ENCODE assay signal across 9 mouse cellular contexts in the genomic region with DNA sequence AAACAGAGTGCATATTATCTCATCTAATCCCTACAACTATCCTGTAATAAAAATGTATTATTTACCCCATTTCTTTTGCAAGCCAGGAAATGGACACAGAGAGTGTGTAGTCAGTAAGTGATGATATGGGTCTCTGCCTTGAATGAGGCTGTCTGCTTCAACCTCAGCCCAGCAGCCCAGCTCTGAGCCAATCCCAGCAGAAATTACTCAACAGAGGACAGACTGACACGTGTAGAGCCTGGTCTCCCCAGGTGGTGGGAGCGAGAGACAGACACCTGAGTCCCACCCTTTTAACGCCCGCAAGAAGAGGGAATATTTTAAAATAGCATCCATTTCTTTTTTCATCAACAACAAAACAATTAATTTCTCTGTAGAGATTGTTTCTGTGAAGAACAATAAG.
DNase-seq lines count a peak whose midpoint lies in the region; ATAC-seq and TF ChIP-seq lines count a peak whose summit lies in the region.
"Had no signal": no experiment of that assay in that cellular context is flagged by ENCODE, and none has a peak within 500 bp of the region (broad histone marks: within the 10 kb centered on the region; RNA-seq: fewer than 3 reads in every experiment).

No protein-coding gene starts in this region.

- H3K27me3 ChIP-seq in heart, postnatal 0 days (ENCODE audit: control insufficient read depth, insufficient read depth, low read length) = no peaks in the 10 kb centered on the region
- H3K27me3 ChIP-seq in embryonic facial prominence, embryonic 11.5 days (ENCODE audit: control insufficient read depth, insufficient read depth, low read length) = no peaks in the 10 kb centered on the region
- H3K27me3 ChIP-seq in hindbrain, embryonic 12.5 days = no peaks in the 10 kb centered on the region
- H3K27me3 ChIP-seq in midbrain, embryonic 12.5 days = 0 out of 2 replicates have a peak, but pooled peaks cover 4% of the 10 kb centered on the region

- H3K9ac ChIP-seq in heart, postnatal 0 days (replicated peaks; ENCODE audit: low read depth, low read length) = no peak overlapping the region
- H3K9ac ChIP-seq in embryonic facial prominence, embryonic 11.5 days (replicated peaks; ENCODE audit: low read length) = no peak overlapping the region; the same call in 1 of the 2 replicates
- peak overlapping the region; percentile 15; the same call in 1 of the 2 replicates for H3K9ac ChIP-seq in hindbrain, embryonic 12.5 days
- H3K9ac ChIP-seq in midbrain, embryonic 12.5 days (replicated peaks) = no peak overlapping the region

- no peak for TF ChIP-seq CTCF in heart, postnatal 0 days (IDR thresholded peaks at IDR 0.05; ENCODE audit: low read depth)

- H3K36me3 ChIP-seq in heart, postnatal 0 days (replicated peaks; ENCODE audit: control insufficient read depth, insufficient read depth, low read length) = no peaks in the 10 kb centered on the region
- H3K36me3 ChIP-seq in embryonic facial prominence, embryonic 11.5 days (replicated peaks; ENCODE audit: control insufficient read depth, insufficient read depth, low read depth, low read length) = no peaks in the 10 kb centered on the region
- H3K36me3 ChIP-seq in hindbrain, embryonic 12.5 days = no peaks in the 10 kb centered on the region
- H3K36me3 ChIP-seq in midbrain, embryonic 12.5 days = no peaks in the 10 kb centered on the region

- 0 out of 2 replicates have a peak, but pooled peaks cover 7% of the 10 kb centered on the region for H3K4me1 ChIP-seq in heart, postnatal 0 days (ENCODE audit: control insufficient read depth, insufficient read depth)
- no peaks in the 10 kb centered on the region for H3K4me1 ChIP-seq in embryonic facial prominence, embryonic 11.5 days (ENCODE audit: control insufficient read depth, insufficient read depth, low read length)
- peaks cover 14% of the 10 kb centered on the region for H3K4me1 ChIP-seq in hindbrain, embryonic 12.5 days
- H3K4me1 ChIP-seq in midbrain, embryonic 12.5 days = peaks cover 13% of the 10 kb centered on the region

- no peak for ATAC-seq in heart, postnatal 0 days (ENCODE audit: insufficient read depth, low read depth)
- no peak for ATAC-seq in embryonic facial prominence, embryonic 11.5 days (replicated peaks; ENCODE audit: insufficient number of reproducible peaks, low FRiP score, low TSS enrichment, low read depth)
- ATAC-seq in hindbrain, embryonic 12.5 days (ENCODE audit: low FRiP score) = peak; percentile 62
- no peak for ATAC-seq in midbrain, embryonic 12.5 days (ENCODE audit: low FRiP score, low read depth)

- H3K27ac ChIP-seq in heart, postnatal 0 days (ENCODE audit: low read depth) = no peak overlapping the region
- no peak overlapping the region for H3K27ac ChIP-seq in embryonic facial prominence, embryonic 11.5 days (replicated peaks; ENCODE audit: low read depth, low read length)
- H3K27ac ChIP-seq in hindbrain, embryonic 12.5 days = peak overlapping the region; percentile 40; the same call in 1 of the 2 replicates
- no peak overlapping the region for H3K27ac ChIP-seq in midbrain, embryonic 12.5 days (replicated peaks)

- TF ChIP-seq EP300 in heart, postnatal 0 days (IDR thresholded peaks at IDR 0.05; ENCODE audit: low read depth) = no peak

- 51% methylated on average over 4 of the region's 4 CpGs for WGBS in heart, postnatal 0 days
- 26% methylated on average over 4 of the region's 4 CpGs for WGBS in embryonic facial prominence, embryonic 11.5 days
- 16% methylated on average over 4 of the region's 4 CpGs for WGBS in hindbrain, embryonic 12.5 days
- WGBS in midbrain, embryonic 12.5 days = 18% methylated on average over 4 of the region's 4 CpGs

- no peaks in the 10 kb centered on the region for H3K9me3 ChIP-seq in heart, postnatal 0 days (replicated peaks; ENCODE audit: control insufficient read depth, low read length)
- H3K9me3 ChIP-seq in embryonic facial prominence, embryonic 11.5 days (replicated peaks; ENCODE audit: control insufficient read depth, low read length) = no peaks in the 10 kb centered on the region
- H3K9me3 ChIP-seq in hindbrain, embryonic 12.5 days (replicated peaks) = no peaks in the 10 kb centered on the region
- no peaks in the 10 kb centered on the region for H3K9me3 ChIP-seq in midbrain, embryonic 12.5 days

- peak overlapping the region; percentile 44; the same call in 1 of the 2 replicates for H3K4me2 ChIP-seq in heart, postnatal 0 days (ENCODE audit: low read depth, low read length)
- peak overlapping the region; percentile 42 for H3K4me2 ChIP-seq in embryonic facial prominence, embryonic 11.5 days (ENCODE audit: low read depth, low read length)
- peak overlapping the region; percentile 57 for H3K4me2 ChIP-seq in hindbrain, embryonic 12.5 days (replicated peaks)
- peak overlapping the region; percentile 52 for H3K4me2 ChIP-seq in midbrain, embryonic 12.5 days (replicated peaks)

- 0 out of 2 replicates have a peak overlapping the region, but pooled peaks have one; percentile 4 for H3K4me3 ChIP-seq in heart, postnatal 0 days (ENCODE audit: low read depth, low read length)
- H3K4me3 ChIP-seq in embryonic facial prominence, embryonic 11.5 days (ENCODE audit: low read depth, low read length) = 0 out of 2 replicates have a peak overlapping the region, but pooled peaks have one; percentile 9
- H3K4me3 ChIP-seq in hindbrain, embryonic 12.5 days = peak overlapping the region; percentile 25
- peak overlapping the region; percentile 32; the same call in 1 of the 2 replicates for H3K4me3 ChIP-seq in midbrain, embryonic 12.5 days

- no peak for DNase-seq in heart, postnatal 0 days (ENCODE audit: low spot score)
- DNase-seq in heart, postnatal 25 days (ENCODE audit: low spot score) = no peak
- no peak for DNase-seq in embryonic facial prominence, embryonic 11.5 days (ENCODE audit: low spot score)
- no peak for DNase-seq in urinary bladder, postnatal 4 days (ENCODE audit: low spot score in 2 of 2)
- DNase-seq in testis, postnatal 14 days (ENCODE audit: low spot score) = no peak
- DNase-seq in kidney, adult 8-10 months = no peak
- DNase-seq: cerebellum, adult 11-12 months had no signal

- intact Hi-C loops in heart, postnatal 25 days (cut with DNase I) = no loop called here
